Mouse (Mus musculus): ENCODE data around the gene AF067061.
"Not testable (repeated sequence)": the region's sequence is repeated elsewhere in the genome, so short reads cannot be mapped to it uniquely, and the experiment has no call there.

AF067061 gene

GRCm38 (mm10) chr13:120262870-120263269 lies at the start of gene AF067061:
Gene AF067061 (plus strand): TSS chr13:120263114.
- not testable (repeated sequence) for DNase-seq (ENCODE audit: low spot score)

- not testable (repeated sequence) for DNase-seq (ENCODE audit: low spot score)
Measured at GRCm38 (mm10) chr13:120215847-120216246, 47.1 kb upstream of the AF067061 start, which contains the start of gene Gm21762. Gene Gm21762 (minus strand): TSS chr13:120215947.

- not testable (repeated sequence) for DNase-seq (ENCODE audit: low spot score)
Measured at GRCm38 (mm10) chr13:120220922-120221321, 42.0 kb upstream of the AF067061 start.

- not testable (repeated sequence) for DNase-seq (ENCODE audit: low spot score)
Measured at GRCm38 (mm10) chr13:120223012-120223659, 39.8 kb upstream of the AF067061 start.

- DNase-seq (ENCODE audit: low spot score) = not testable (repeated sequence)
Measured at GRCm38 (mm10) chr13:120231798-120232197, 31.1 kb upstream of the AF067061 start.

GRCm38 (mm10) chr13:120232447-120233049 lies 30.4 kb upstream of the AF067061 start:
- not testable (repeated sequence) for DNase-seq (ENCODE audit: low spot score)

- not testable (repeated sequence) for DNase-seq (ENCODE audit: low spot score)
Measured at GRCm38 (mm10) chr13:120238811-120239210, 24.1 kb upstream of the AF067061 start, which contains the start of gene Gm21731. Gene Gm21731 (plus strand): TSS chr13:120239111.

- not testable (repeated sequence) for DNase-seq (ENCODE audit: low spot score)
Measured at GRCm38 (mm10) chr13:120251208-120251924, 11.5 kb upstream of the AF067061 start.

- not testable (repeated sequence) for DNase-seq (ENCODE audit: low spot score)
Measured at GRCm38 (mm10) chr13:120258817-120259658, 3.9 kb upstream of the AF067061 start.

GRCm38 (mm10) chr13:120259718-120260117 lies 3.2 kb upstream of the AF067061 start:
- not testable (repeated sequence) for DNase-seq (ENCODE audit: low spot score)

GRCm38 (mm10) chr13:120277837-120278236 lies 14.9 kb downstream of the AF067061 start:
- not testable (repeated sequence) for DNase-seq (ENCODE audit: low spot score)

GRCm38 (mm10) chr13:120278784-120279183 lies 15.9 kb downstream of the AF067061 start:
- DNase-seq (ENCODE audit: low spot score) = no peak

- DNase-seq (ENCODE audit: low spot score) = no peak
Measured at GRCm38 (mm10) chr13:120299324-120299894, 36.5 kb downstream of the AF067061 start.

GRCm38 (mm10) chr13:120299991-120300442 lies 37.1 kb downstream of the AF067061 start, which contains the start of gene BC147527:
Gene BC147527 (plus strand): TSS chr13:120300392.
- no peak for DNase-seq (ENCODE audit: low spot score)

GRCm38 (mm10) chr13:120300853-120301252 lies 37.9 kb downstream of the AF067061 start:
- no peak for DNase-seq (ENCODE audit: low spot score)

- DNase-seq (ENCODE audit: low spot score) = no peak
Measured at GRCm38 (mm10) chr13:120310749-120311148, 47.8 kb downstream of the AF067061 start.

- DNase-seq (ENCODE audit: low spot score) = no peak
Measured at GRCm38 (mm10) chr13:120313584-120313983, 50.7 kb downstream of the AF067061 start.
